Mouse (Mus musculus) liver, adult 2 months (tissue): ENCODE results near the gene Dlk2.

Source experiments
- CTCF ChIP-seq: fragments of 200-500 bp; IDR thresholded peaks from 2 replicates; pipeline ENCODE4 v1.5.1; 2011; ENCODE audit warnings: low read depth, low read length, control low read depth
- POLR2A ChIP-seq: fragments of 200-500 bp; IDR thresholded peaks from 2 replicates; pipeline ENCODE4 v1.6.1; 2011; ENCODE audit warnings: low read length, control low read depth; ENCODE audit not compliant: insufficient read depth; ENCODE audit errors: extremely low read depth

GRCm38 (mm10) chr17:46267511-46267910 is 29.7 kb upstream of the Dlk2 start:
- TF ChIP-seq POLR2A (no peak), CTCF (no peak)
